Mouse (Mus musculus) forebrain, embryonic 14.5 days (tissue): ENCODE results near the gene Hlx. TPM values are rescaled to one million over a fixed set of nuclear protein-coding genes. Genes with fewer than 3 reads are reported as not detected.

Experiments
- ATAC-seq: fragments of 200-750 bp; cut with Nextera tagmentation; 2 replicates; pipeline ENCODE4 v1.8.0; 2017; ENCODE audit warnings: mild to moderate bottlenecking, moderate library complexity
- DNase-seq: peaks from one replicate; pipeline ENCODE4 v3.0.0-alpha.2; 2015; ENCODE audit warnings: low spot score
- H3K27ac ChIP-seq: fragments of 300-500 bp; sonication (generic); 2 replicates; pipeline ENCODE4 v1.5.1; 2014; ENCODE audit warnings: low read depth, mild to moderate bottlenecking, control low read depth, low read length, moderate library complexity
- H3K27me3 ChIP-seq: fragments of 300-500 bp; sonication (generic); replicated peaks from 2 replicates; pipeline ENCODE4 v1.6.1; 2014; ENCODE audit warnings: low read length, control low read depth, mixed read lengths; ENCODE audit not compliant: control insufficient read depth, insufficient read depth
- H3K36me3 ChIP-seq: fragments of 300-500 bp; sonication (generic); 2 replicates; pipeline ENCODE4 v1.6.1; 2014; ENCODE audit warnings: low read length, control low read depth; ENCODE audit not compliant: control insufficient read depth, insufficient read depth
- H3K4me1 ChIP-seq: fragments of 300-500 bp; sonication (generic); 2 replicates; pipeline ENCODE4 v1.6.1; 2014; ENCODE audit warnings: antibody characterized with exemption, low read length, control low read depth; ENCODE audit not compliant: control insufficient read depth, insufficient read depth
- H3K4me2 ChIP-seq: fragments of 300-500 bp; sonication (generic); 2 replicates; pipeline ENCODE4 v1.6.1; 2014; ENCODE audit warnings: mild to moderate bottlenecking, control low read depth, low read length
- H3K4me3 ChIP-seq: fragments of 300-500 bp; sonication (generic); 2 replicates; pipeline ENCODE4 v1.5.1; 2014; ENCODE audit warnings: low read depth, low read length, control low read depth
- H3K9ac ChIP-seq: fragments of 300-500 bp; sonication (generic); 2 replicates; pipeline ENCODE4 v1.6.1; 2014; ENCODE audit warnings: mild to moderate bottlenecking, low read length, control low read depth, moderate library complexity
- H3K9me3 ChIP-seq: fragments of 300-500 bp; sonication (generic); replicated peaks from 2 replicates; pipeline ENCODE4 v1.6.1; 2016; ENCODE audit warnings: low read length, control low read depth, mixed read lengths; ENCODE audit not compliant: control insufficient read depth
- WGBS: fragments of 180-500 bp; shearing (Covaris S2); extraction: QIAGEN DNeasy Blood & Tissue Kit; methylation state at CpG from one replicate; pipeline ENCODE4 v1.1.7; 2014; 5-methylcytosine and 5-hydroxymethylcytosine counted together
- polyA plus RNA-seq: library from polyadenylated mRNA; unstranded; fragments of >200 nt; fragmentation: Nextera tagmentation; extraction: Ambion mirVana; gene quantifications from 2 replicates; pipeline ENCODE4 v1.2.1, GENCODE M21; 2014

Hlx gene
- polyA plus RNA-seq, 1 experiment from 2014 or later = 0.99 TPM

DNA sequence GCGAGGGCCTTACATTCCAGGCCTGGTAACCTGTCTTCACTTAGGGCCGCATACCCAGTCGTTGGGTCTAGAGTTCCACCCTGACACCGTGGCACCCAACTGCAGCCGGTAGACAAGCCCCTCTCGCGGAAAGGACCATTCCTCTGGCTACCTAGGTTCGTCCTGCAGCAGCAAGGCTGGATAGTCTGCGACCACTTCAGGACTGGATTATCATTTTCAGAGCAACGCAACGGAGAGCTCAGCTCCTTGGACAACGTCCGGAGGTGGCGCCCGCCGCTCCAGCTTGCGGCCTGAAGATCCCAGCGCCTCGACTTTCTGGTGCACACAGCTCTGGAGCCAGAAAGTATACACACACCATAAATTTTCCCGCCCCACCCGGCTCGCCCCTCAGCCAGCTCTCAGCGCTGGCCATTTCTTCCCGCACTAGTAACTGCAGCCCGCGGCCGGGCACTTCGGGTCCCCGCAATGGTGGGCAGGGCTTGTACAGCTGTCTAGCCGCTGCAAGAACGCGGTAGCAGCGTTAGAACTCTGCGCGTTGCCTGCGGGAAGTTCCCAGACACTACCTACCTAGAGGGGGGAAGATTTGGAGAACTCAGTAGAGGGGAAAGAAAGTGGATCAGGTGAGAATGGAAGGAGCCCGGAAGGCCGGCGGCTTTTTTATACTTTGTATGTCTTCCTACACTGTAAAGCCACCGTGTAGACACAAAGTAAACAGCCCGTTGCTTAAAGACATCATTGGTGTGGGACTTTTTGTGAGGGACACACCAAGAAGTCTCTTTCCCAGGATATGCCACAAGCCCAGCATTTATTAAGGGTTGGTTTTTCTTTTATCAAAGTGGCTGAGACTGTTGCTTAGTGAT, 13.9 kb downstream of the Hlx start:
- no peak overlapping the region for H3K4me3 ChIP-seq
- no peaks in the 10 kb centered on the region for H3K9me3 ChIP-seq
- no peaks in the 10 kb centered on the region for H3K4me1 ChIP-seq
- H3K36me3 ChIP-seq = no peaks in the 10 kb centered on the region
- H3K27ac ChIP-seq = no peak overlapping the region
- H3K4me2 ChIP-seq = no peak overlapping the region
- WGBS = 1% methylated on average over 41 of the region's 41 CpGs
- H3K9ac ChIP-seq = no peak overlapping the region
- peaks cover 93% of the 10 kb centered on the region for H3K27me3 ChIP-seq
- no peak for ATAC-seq
- DNase-seq = no peak

DNA sequence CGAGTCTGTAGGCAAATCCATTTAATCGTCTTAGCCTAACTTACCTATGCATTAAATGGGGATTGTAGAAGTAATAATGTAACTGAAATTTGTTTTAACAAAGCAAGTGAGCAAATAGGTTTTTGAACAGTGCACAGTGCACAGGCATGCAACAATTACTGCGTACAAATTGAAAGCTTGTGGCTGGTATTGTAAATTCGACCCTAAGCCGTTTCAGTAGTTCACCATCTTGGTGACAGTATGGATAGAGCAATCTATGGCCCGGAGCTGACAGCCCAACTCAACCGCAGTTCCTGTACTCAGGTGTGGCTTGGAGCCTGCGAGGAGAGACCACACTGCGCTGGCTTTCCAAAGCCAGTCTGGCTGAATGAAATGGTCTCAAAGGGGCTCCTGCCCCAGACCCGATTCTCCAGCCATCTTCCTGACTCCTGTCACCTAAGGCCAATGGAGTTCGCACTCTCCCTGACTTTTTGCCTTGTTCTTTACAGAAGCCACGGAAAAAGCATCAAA, 14.7 kb downstream of the Hlx start:
- WGBS = 1% methylated on average over 12 of the region's 12 CpGs
- H3K27me3 ChIP-seq = peaks cover 86% of the 10 kb centered on the region
- DNase-seq (no peak), ATAC-seq (no peak)
- H3K4me2 ChIP-seq = no peak overlapping the region
- H3K36me3 ChIP-seq = no peaks in the 10 kb centered on the region
- H3K9me3 ChIP-seq = no peaks in the 10 kb centered on the region
- no peak overlapping the region for H3K9ac ChIP-seq
- no peak overlapping the region for H3K27ac ChIP-seq
- H3K4me3 ChIP-seq = no peak overlapping the region
- H3K4me1 ChIP-seq = no peaks in the 10 kb centered on the region

DNA sequence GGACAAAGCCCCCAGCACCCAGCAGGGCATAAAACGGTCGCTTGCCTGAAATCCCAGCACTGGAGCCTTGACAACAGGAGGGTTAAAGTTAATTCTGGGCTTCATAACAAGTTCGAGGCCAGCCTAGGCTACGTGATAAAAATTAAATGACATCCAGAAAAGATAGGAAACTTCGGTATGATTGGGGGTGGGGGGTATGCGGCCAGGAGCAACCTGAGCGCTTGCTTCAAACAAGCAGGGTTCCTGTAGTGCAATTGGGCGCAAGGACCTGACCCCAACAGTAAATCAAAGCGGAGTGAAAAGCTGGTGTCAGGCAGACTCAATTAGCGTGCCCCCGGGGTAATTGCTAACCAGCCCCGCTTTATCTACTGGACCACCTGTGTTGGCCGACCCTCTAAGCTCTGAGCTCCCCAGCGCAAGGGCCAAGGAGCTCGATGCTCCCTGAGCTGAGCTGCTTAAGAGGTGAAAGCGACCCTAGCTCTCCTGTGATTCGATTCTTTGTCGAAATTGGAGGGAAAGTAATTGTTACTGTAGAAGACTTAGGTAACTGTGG, 15.3 kb downstream of the Hlx start:
- no peak overlapping the region for H3K4me2 ChIP-seq
- H3K27ac ChIP-seq = no peak overlapping the region
- DNase-seq = no peak
- H3K27me3 ChIP-seq = peaks cover 80% of the 10 kb centered on the region
- no peaks in the 10 kb centered on the region for H3K36me3 ChIP-seq
- H3K9me3 ChIP-seq = no peaks in the 10 kb centered on the region
- no peak overlapping the region for H3K4me3 ChIP-seq
- H3K9ac ChIP-seq = no peak overlapping the region
- under 1% methylated on average over 18 of the region's 18 CpGs for WGBS
- H3K4me1 ChIP-seq = no peaks in the 10 kb centered on the region
- ATAC-seq = no peak

DNA sequence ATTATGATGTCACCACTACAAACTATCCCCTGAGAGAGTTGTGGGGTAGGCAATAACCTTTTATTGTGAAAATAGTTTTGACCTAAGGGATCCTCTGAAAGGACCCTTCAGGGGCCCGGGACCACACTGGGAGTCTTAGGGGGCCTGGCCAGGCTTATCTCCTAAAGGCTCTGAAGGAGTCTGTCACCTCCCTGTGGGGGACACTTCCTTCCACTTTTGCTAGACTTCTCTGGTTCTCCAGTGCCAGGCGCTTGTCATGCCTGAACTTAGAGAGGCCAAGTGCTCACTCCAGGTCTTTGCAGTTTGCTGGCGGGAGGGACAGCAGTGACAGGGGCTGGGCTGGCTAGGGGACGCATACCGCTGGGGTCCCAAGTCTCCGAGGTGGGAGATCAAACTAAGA, 16.3 kb downstream of the Hlx start:
- no peak overlapping the region for H3K4me2 ChIP-seq
- H3K9ac ChIP-seq = no peak overlapping the region
- H3K4me1 ChIP-seq = no peaks in the 10 kb centered on the region
- WGBS = 1% methylated on average over 6 of the region's 6 CpGs
- H3K36me3 ChIP-seq = no peaks in the 10 kb centered on the region
- no peaks in the 10 kb centered on the region for H3K9me3 ChIP-seq
- no peak overlapping the region for H3K27ac ChIP-seq
- H3K4me3 ChIP-seq = no peak overlapping the region
- DNase-seq (no peak), ATAC-seq (no peak)
- H3K27me3 ChIP-seq = peaks cover 70% of the 10 kb centered on the region

DNA sequence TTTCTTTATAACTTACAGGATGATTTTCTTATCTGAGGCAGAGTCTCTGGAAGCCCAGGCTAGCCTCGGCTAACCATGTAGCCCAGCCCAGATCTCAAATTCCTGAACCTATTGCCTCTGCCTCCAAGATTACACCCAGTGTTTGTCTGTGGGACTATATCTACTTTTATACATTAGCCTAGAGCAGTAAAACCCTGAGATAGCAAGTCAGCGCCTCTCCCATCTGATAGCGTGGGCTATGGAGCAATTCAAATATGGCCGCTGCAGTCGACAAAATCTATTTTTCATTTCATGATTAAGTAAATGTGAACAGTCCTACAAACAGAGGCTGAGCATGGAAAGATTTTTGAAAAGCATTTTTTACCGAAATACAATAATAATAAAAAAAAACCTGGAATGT, 16.7 kb downstream of the Hlx start:
- Histone ChIP-seq H3K4me3 (no peak overlapping the region), H3K27me3 (peaks cover 66% of the 10 kb centered on the region), H3K4me1 (no peaks in the 10 kb centered on the region), H3K36me3 (no peaks in the 10 kb centered on the region), H3K27ac (no peak overlapping the region), H3K9me3 (no peaks in the 10 kb centered on the region), H3K9ac (no peak overlapping the region), H3K4me2 (no peak overlapping the region)
- 21% methylated on average over 6 of the region's 6 CpGs for WGBS
- ATAC-seq (no peak), DNase-seq (no peak)

DNA sequence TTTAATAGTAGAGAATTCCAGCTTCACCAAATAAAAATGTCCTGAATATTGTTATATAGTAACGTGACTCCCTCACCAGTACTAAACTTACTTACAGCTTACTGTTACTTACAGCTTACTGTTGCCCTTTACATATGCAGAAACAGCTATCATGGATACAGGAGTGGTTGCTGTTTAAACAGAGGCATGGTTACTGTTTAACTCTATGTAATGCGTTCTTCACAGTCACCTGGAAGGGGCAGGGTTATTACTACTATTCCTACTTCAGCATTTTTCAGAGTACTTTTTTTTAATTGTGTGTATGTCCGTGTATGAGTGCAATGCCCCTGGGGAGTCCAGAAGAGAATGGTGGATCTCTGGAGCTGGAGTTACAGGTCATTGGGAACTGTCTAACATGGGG, 17.9 kb downstream of the Hlx start:
- Histone ChIP-seq H3K9ac (no peak overlapping the region), H3K4me3 (no peak overlapping the region), H3K27me3 (peaks cover 54% of the 10 kb centered on the region), H3K4me1 (no peaks in the 10 kb centered on the region), H3K4me2 (no peak overlapping the region), H3K27ac (no peak overlapping the region), H3K9me3 (no peaks in the 10 kb centered on the region), H3K36me3 (no peaks in the 10 kb centered on the region)
- WGBS = 20% methylated on average over 3 of the region's 3 CpGs
- no peak for ATAC-seq
- DNase-seq = no peak

DNA sequence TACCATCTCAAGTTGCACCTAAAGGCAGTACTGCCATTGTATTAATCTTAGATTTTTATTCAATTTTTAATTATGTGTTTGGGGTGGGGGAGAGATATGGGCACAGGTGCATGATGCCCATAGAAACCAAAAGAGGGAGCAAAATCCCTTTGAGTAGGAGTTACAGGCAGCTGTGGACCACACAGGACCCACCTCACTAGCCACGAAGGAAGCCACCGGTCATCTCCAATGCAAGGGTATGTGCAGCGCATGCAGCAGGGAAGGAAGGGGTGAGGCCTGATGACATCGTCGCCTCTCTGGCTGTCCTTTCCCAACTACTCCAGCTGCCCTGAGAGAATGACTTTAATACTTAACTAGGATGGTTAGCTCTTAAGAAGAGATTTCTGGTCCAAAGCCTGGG, 18.7 kb downstream of the Hlx start:
- Histone ChIP-seq H3K4me2 (no peak overlapping the region), H3K4me3 (no peak overlapping the region), H3K27me3 (peaks cover 47% of the 10 kb centered on the region), H3K36me3 (no peaks in the 10 kb centered on the region), H3K4me1 (no peaks in the 10 kb centered on the region), H3K9ac (no peak overlapping the region), H3K9me3 (no peaks in the 10 kb centered on the region), H3K27ac (no peak overlapping the region)
- ATAC-seq = no peak
- no peak for DNase-seq
- 63% methylated on average over 5 of the region's 5 CpGs for WGBS

DNA sequence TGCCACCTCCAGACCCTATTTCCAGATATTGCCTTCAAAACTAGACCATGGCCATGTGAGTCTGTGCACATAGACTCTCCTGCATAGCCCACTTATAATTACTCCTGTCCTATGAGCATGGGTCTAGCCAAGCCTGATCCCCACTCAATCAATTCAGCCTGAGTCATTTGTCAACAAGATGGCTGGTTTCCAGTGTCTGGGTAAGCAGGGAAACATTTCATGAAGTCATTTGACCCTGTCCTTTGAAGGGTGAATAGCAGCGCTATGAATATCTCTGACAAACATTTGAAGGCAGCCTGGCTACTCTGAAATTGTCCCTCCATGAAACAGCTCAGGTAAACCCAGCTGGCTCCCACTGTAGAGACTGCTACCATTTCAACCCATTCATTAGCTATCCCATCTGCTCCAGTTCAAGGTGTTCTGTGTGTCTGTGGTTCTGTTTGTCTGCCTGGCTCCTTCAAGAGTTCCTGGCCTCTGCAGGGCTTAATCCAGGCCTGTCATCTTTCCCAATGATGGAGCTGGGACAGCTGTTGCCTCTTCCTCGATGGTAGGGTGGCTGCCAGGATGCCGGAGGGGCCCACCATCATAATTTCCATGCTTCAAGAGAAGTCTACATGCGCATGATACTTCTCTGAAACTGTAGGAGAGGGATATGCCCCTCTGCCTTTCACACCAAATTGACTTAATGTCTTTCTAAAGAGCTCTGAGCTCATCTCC, 24.7 kb downstream of the Hlx start:
- ATAC-seq = no peak
- 64% methylated on average over 4 of the region's 4 CpGs for WGBS
- Histone ChIP-seq H3K36me3 (no peaks in the 10 kb centered on the region), H3K4me3 (no peak overlapping the region), H3K9ac (no peak overlapping the region), H3K27me3 (no peaks in the 10 kb centered on the region), H3K27ac (no peak overlapping the region), H3K9me3 (no peaks in the 10 kb centered on the region), H3K4me2 (no peak overlapping the region), H3K4me1 (no peaks in the 10 kb centered on the region)
- DNase-seq = no peak

DNA sequence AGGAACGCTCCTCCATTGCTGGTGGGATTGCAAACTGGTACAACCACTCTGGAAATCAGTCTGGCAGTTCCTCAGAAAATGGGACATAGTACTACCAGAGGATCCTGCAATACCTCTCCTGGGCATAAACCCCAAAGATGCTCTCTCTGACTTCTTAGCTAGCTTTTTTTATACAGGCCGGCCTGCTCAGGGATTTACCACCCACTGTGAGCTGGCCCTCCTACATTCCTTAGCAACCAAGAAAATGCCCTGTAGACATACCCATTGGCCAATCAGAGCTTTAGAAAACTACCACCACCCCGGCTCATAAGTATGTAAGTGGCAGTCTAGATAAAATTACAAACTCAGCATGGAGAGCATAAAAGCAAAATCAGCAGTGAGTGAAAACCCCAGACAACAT, 27.5 kb downstream of the Hlx start:
- no peaks in the 10 kb centered on the region for H3K4me1 ChIP-seq
- no peak for DNase-seq
- no peak overlapping the region for H3K9ac ChIP-seq
- H3K27ac ChIP-seq = no peak overlapping the region
- 36% methylated on average over 3 of the region's 3 CpGs for WGBS
- H3K36me3 ChIP-seq = no peaks in the 10 kb centered on the region
- no peaks in the 10 kb centered on the region for H3K27me3 ChIP-seq
- H3K4me3 ChIP-seq = no peak overlapping the region
- no peak overlapping the region for H3K4me2 ChIP-seq
- ATAC-seq = no peak
- H3K9me3 ChIP-seq = no peaks in the 10 kb centered on the region
